Mouse (Mus musculus) liver, embryonic 11.5 days (tissue): ENCODE results near the gene Wdr91. TPM values are rescaled to one million over a fixed set of nuclear protein-coding genes. Genes with fewer than 3 reads are reported as not detected.

Experiments
- ATAC-seq: fragments of 200-750 bp; cut with Nextera tagmentation; replicated peaks from 2 replicates; pipeline ENCODE4 v1.8.0; 2017; ENCODE audit warnings: moderate number of reproducible peaks, mild to moderate bottlenecking, moderate TSS enrichment, moderate library complexity; ENCODE audit not compliant: low FRiP score
- DNase-seq: peaks from one replicate; pipeline ENCODE4 v3.0.0-alpha.2; 2017; ENCODE audit warnings: low spot score
- H3K27ac ChIP-seq: fragments of 300-500 bp; sonication (generic); 2 replicates; pipeline ENCODE4 v1.5.1; 2014; ENCODE audit warnings: mild to moderate bottlenecking, low read depth, low read length, control low read depth
- H3K27me3 ChIP-seq: fragments of 300-500 bp; sonication (generic); replicated peaks from 2 replicates; pipeline ENCODE4 v1.6.1; 2014; ENCODE audit warnings: low read length, mixed read lengths; ENCODE audit not compliant: control insufficient read depth, insufficient read depth
- H3K36me3 ChIP-seq: fragments of 300-500 bp; sonication (generic); 2 replicates; pipeline ENCODE4 v1.6.1; 2014; ENCODE audit warnings: mild to moderate bottlenecking, low read length, moderate library complexity, mixed read lengths; ENCODE audit not compliant: control insufficient read depth, insufficient read depth
- H3K4me1 ChIP-seq: fragments of 300-500 bp; sonication (generic); replicated peaks from 2 replicates; pipeline ENCODE4 v1.6.1; 2014; ENCODE audit warnings: low read length, mixed read lengths; ENCODE audit not compliant: control insufficient read depth, insufficient read depth
- H3K4me2 ChIP-seq: fragments of 300-500 bp; sonication (generic); 2 replicates; pipeline ENCODE4 v1.6.1; 2014; ENCODE audit warnings: mild to moderate bottlenecking, control low read depth, moderate library complexity
- H3K4me3 ChIP-seq: fragments of 300-500 bp; sonication (generic); 2 replicates; pipeline ENCODE4 v1.5.1; 2014; ENCODE audit warnings: low read depth, low read length, control low read depth
- H3K9ac ChIP-seq: fragments of 300-500 bp; sonication (generic); 2 replicates; pipeline ENCODE4 v1.6.1; 2014; ENCODE audit warnings: low read depth, low read length, control low read depth
- H3K9me3 ChIP-seq: fragments of 300-500 bp; sonication (generic); 2 replicates; pipeline ENCODE4 v1.6.1; 2016; ENCODE audit warnings: low read length, inconsistent platforms, mixed read lengths; ENCODE audit not compliant: control insufficient read depth
- WGBS: fragments of 180-500 bp; shearing (Covaris S2); extraction: QIAGEN DNeasy Blood & Tissue Kit; methylation state at CpG from one replicate; pipeline ENCODE4 v1.1.7; 2014; 5-methylcytosine and 5-hydroxymethylcytosine counted together
- polyA plus RNA-seq: library from polyadenylated mRNA; unstranded; fragments of >200 nt; fragmentation: Nextera tagmentation; extraction: Ambion mirVana; gene quantifications from 2 replicates; pipeline ENCODE4 v1.2.1, GENCODE M21; 2014

The Wdr91 gene
- polyA plus RNA-seq, 1 experiment from 2014 or later, result 15.5 TPM

DNA sequence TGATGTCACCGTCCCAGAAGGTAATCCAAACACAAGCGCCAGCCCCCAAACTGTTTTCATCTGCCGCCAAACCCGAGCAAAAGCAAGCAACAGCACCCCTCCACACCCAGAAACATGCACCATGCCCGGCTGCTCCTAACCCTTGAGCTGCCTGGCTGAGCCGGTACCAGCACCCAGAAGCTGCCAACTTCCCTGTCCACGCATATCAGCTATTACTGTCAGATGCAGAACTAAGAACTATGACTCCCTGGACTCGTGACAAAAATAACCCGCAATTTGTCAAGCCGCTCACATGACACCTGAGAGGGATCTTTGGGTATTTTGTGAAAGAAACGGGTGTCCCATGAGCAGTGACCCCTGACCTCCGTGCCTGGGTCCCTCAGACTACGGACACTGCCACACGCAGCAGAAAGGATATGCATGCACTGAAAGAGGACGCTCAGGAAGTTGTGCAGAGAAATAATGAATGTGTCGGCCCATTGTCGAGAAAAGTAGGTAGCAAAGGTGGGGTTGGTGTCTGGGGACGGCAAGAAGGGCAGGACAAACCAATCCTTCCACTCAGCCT is 2.9 kb downstream of the Wdr91 start:
- Histone ChIP-seq H3K4me3 (peak overlapping the region; percentile 5; the same call in 1 of the 2 replicates), H3K4me1 (peaks cover 41% of the 10 kb centered on the region), H3K27ac (peak overlapping the region; percentile 94), H3K4me2 (peak overlapping the region; percentile 55), H3K9ac (peak overlapping the region; percentile 42; the same call in 1 of the 2 replicates), H3K36me3 (peaks cover 19% of the 10 kb centered on the region), H3K9me3 (no peaks in the 10 kb centered on the region), H3K27me3 (no peaks in the 10 kb centered on the region)
- 75% methylated on average over 18 of the region's 18 CpGs for WGBS
- ATAC-seq, result no peak
- no peak for DNase-seq

- peak; percentile 80 for ATAC-seq
- peaks cover 43% of the 10 kb centered on the region for H3K4me1 ChIP-seq
- 35% methylated on average over 2 of the region's 2 CpGs for WGBS
- peaks cover 20% of the 10 kb centered on the region for H3K36me3 ChIP-seq
- no peaks in the 10 kb centered on the region for H3K9me3 ChIP-seq
- peak overlapping the region; percentile 55 for H3K4me2 ChIP-seq
- peak overlapping the region; percentile 42 for H3K9ac ChIP-seq
- H3K27ac ChIP-seq, result peak overlapping the region; percentile 94
- no peaks in the 10 kb centered on the region for H3K27me3 ChIP-seq
- H3K4me3 ChIP-seq, result peak overlapping the region; percentile 5; the same call in 1 of the 2 replicates
- DNase-seq, result no peak
Observed at GRCm38 (mm10) chr6:34907121-34907614, 3.5 kb downstream of the Wdr91 start.

DNA sequence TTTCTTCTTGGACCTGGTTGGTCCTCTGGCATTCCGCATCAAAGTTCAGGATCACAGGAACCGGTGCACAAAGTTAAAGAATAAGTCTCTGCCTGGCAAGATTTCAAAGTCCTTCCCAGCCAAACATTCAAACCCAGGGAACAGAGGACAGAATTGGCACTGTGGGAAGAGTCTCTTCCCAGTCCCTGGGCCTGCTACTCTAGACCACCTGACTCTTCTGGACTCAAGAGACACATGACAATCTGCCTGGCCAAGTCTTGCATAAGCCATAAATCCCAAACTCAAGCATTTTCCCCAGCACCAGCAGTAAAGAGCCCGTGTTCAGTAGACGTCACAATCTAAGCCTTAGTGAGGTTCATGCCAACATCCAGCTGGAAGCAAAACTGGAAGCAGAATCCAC is 4.0 kb downstream of the Wdr91 start:
- Histone ChIP-seq H3K4me2 (peak overlapping the region; percentile 55), H3K36me3 (peaks cover 22% of the 10 kb centered on the region)

GRCm38 (mm10) chr6:34906125-34906524 is 4.6 kb downstream of the Wdr91 start:
- H3K4me3 ChIP-seq, result no peak overlapping the region
- no peak overlapping the region for H3K9ac ChIP-seq
- H3K27ac ChIP-seq, result no peak overlapping the region
- peaks cover 27% of the 10 kb centered on the region for H3K36me3 ChIP-seq
- WGBS, result 73% methylated on average over 2 of the region's 2 CpGs
- ATAC-seq, result no peak
- H3K4me2 ChIP-seq, result no peak overlapping the region
- H3K27me3 ChIP-seq, result no peaks in the 10 kb centered on the region
- no peaks in the 10 kb centered on the region for H3K9me3 ChIP-seq
- DNase-seq, result no peak
- H3K4me1 ChIP-seq, result peaks cover 43% of the 10 kb centered on the region

More for the DNA sequence above, 4.0 kb downstream of the Wdr91 start:
- ATAC-seq (no peak), DNase-seq (no peak)
- Histone ChIP-seq H3K27ac (peak overlapping the region; percentile 94; the same call in 1 of the 2 replicates), H3K4me3 (no peak overlapping the region), H3K27me3 (no peaks in the 10 kb centered on the region), H3K4me1 (peaks cover 43% of the 10 kb centered on the region), H3K9me3 (no peaks in the 10 kb centered on the region), H3K9ac (peak overlapping the region; percentile 4; the same call in 1 of the 2 replicates)
- WGBS, result 85% methylated on average over 4 of the region's 4 CpGs

- no peaks in the 10 kb centered on the region for H3K9me3 ChIP-seq
- H3K4me1 ChIP-seq, result peaks cover 36% of the 10 kb centered on the region
- ATAC-seq (no peak), DNase-seq (no peak)
- 78% methylated on average over 6 of the region's 6 CpGs for WGBS
- no peak overlapping the region for H3K4me3 ChIP-seq
- peaks cover 35% of the 10 kb centered on the region for H3K36me3 ChIP-seq
- H3K4me2 ChIP-seq, result no peak overlapping the region
- no peak overlapping the region for H3K9ac ChIP-seq
- H3K27ac ChIP-seq, result no peak overlapping the region
- no peaks in the 10 kb centered on the region for H3K27me3 ChIP-seq
Observed at GRCm38 (mm10) chr6:34904361-34904760, 6.3 kb downstream of the Wdr91 start.

GRCm38 (mm10) chr6:34903851-34904250 is 6.8 kb downstream of the Wdr91 start:
- no peak overlapping the region for H3K27ac ChIP-seq
- ATAC-seq (no peak), DNase-seq (no peak)
- H3K9me3 ChIP-seq, result no peaks in the 10 kb centered on the region
- H3K36me3 ChIP-seq, result peaks cover 35% of the 10 kb centered on the region
- no peaks in the 10 kb centered on the region for H3K27me3 ChIP-seq
- no peak overlapping the region for H3K9ac ChIP-seq
- H3K4me1 ChIP-seq, result peaks cover 35% of the 10 kb centered on the region
- no peak overlapping the region for H3K4me3 ChIP-seq
- H3K4me2 ChIP-seq, result no peak overlapping the region
- WGBS, result 80% methylated on average over 10 of the region's 10 CpGs

DNA sequence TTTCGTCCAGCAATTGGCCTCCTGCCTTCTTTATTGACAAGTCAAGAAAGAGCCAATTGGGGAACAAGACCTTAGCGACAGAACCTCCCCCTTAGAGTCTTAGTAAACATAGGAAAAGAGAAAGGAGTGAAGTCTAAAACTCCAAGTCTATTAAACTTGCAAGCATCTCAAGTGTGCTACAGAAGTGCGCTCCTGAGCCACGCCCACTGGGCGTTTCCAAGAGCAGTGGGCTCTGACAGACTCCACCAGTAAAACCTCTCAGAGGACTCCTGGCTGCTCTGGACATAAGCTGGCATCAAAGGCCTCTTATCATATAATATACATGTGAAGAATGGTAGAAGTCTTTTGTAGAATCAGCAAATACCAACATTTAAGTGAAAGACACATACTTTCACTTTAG is 7.2 kb downstream of the Wdr91 start:
- WGBS, result 77% methylated on average over 5 of the region's 5 CpGs
- DNase-seq (no peak), ATAC-seq (no peak)
- no peaks in the 10 kb centered on the region for H3K27me3 ChIP-seq
- no peak overlapping the region for H3K9ac ChIP-seq
- no peak overlapping the region for H3K4me3 ChIP-seq
- H3K27ac ChIP-seq, result no peak overlapping the region
- H3K36me3 ChIP-seq, result peaks cover 33% of the 10 kb centered on the region
- peaks cover 31% of the 10 kb centered on the region for H3K4me1 ChIP-seq
- H3K4me2 ChIP-seq, result no peak overlapping the region
- no peaks in the 10 kb centered on the region for H3K9me3 ChIP-seq

- no peak for ATAC-seq
- no peaks in the 10 kb centered on the region for H3K27me3 ChIP-seq
- 86% methylated on average over 7 of the region's 7 CpGs for WGBS
- H3K9me3 ChIP-seq, result no peaks in the 10 kb centered on the region
- no peak overlapping the region for H3K4me2 ChIP-seq
- DNase-seq, result no peak
- H3K9ac ChIP-seq, result no peak overlapping the region
- no peak overlapping the region for H3K27ac ChIP-seq
- H3K4me3 ChIP-seq, result no peak overlapping the region
- H3K4me1 ChIP-seq, result peaks cover 25% of the 10 kb centered on the region
- H3K36me3 ChIP-seq, result peaks cover 34% of the 10 kb centered on the region
Observed at GRCm38 (mm10) chr6:34902578-34902977, 8.1 kb downstream of the Wdr91 start.

DNA sequence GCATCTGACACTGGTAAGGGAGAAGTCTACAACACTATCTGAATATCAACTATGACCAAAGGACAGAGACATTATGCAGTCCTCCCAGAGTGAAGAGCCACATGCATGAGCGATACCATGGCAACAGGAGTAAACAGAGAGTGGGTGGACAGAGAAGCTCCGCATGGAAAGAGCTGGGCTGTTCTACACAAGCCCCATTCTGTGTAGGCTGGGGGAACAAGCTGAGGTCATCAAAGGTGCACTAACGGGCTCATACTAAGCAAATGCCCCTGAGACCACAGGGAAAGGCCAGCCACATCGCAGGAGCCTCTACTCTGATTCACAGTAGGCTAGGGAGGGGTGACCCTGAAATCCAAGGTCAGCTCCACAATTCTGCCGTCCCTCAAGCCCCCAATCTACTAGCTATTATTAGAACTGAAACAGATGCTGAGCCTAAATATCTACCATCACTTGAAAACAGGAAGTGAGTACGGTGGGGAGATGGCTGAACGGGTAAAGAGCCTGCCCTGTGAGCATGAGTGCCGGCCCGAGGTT is 8.7 kb downstream of the Wdr91 start:
- H3K27ac ChIP-seq, result no peak overlapping the region

More for the DNA sequence above, 8.7 kb downstream of the Wdr91 start:
- no peak overlapping the region for H3K4me3 ChIP-seq
- DNase-seq, result no peak
- H3K36me3 ChIP-seq, result peaks cover 34% of the 10 kb centered on the region
- H3K4me2 ChIP-seq, result no peak overlapping the region
- 56% methylated on average over 9 of the region's 9 CpGs for WGBS
- ATAC-seq, result no peak
- peaks cover 20% of the 10 kb centered on the region for H3K4me1 ChIP-seq
- no peaks in the 10 kb centered on the region for H3K27me3 ChIP-seq
- no peak overlapping the region for H3K9ac ChIP-seq
- no peaks in the 10 kb centered on the region for H3K9me3 ChIP-seq
